Comparison of ENCODE assay signal across 19 mouse cellular contexts in the genomic region with DNA sequence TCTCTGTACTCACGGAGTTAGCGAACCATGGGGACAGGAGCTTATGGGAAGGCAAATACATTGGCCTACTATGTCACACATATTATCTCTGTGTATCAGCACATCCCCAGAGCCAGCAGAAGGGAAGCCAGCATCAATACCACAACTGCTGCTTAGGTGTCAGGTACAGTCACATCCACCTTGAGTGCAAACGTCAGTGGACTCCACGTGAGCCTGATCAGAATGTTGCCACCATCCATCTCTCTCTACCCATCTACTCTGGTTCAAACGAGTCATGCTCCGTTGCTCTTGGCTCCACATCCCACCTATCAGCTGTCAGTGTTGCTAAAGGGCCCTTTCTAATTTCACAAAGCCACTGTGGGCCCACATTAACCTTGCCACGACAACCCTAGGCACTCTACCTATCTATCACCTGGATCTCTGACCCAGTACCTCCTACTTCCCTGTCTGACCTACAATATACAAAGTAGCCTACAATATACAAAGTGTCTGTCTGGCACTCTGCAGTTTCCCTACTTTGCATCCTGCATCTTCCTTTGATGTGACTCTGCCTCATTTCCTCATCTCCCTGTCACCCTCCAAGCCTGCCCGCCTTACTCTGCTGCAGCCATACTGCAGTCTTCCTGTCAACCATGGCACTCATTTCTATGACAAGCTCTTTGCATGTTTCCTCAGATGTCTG.
A peak's percentile ranks its signal among the peaks of the same experiment; 100 is the strongest.
DNase-seq lines count a peak whose midpoint lies in the region; ATAC-seq and TF ChIP-seq lines count a peak whose summit lies in the region.
"Had no signal": no experiment of that assay in that cellular context is flagged by ENCODE, and none has a peak within 500 bp of the region (broad histone marks: within the 10 kb centered on the region; RNA-seq: fewer than 3 reads in every experiment).

No protein-coding gene starts in this region.

- WGBS in lung, embryonic 16.5 days = 46% methylated on average over 8 of the region's 8 CpGs
- 59% methylated on average over 8 of the region's 8 CpGs for WGBS in lung, adult 2 months

- intact Hi-C loops in heart, postnatal 14 days (cut with DNase I) = no loop called here
- intact Hi-C loops in left cerebral cortex, postnatal 36 days (cut with DNase I) = no loop called here

- H3K4me1 ChIP-seq in lung, embryonic 16.5 days (replicated peaks; ENCODE audit: control insufficient read depth, insufficient read depth, low read length) = peaks cover 11% of the 10 kb centered on the region
- no peaks in the 10 kb centered on the region for H3K4me1 ChIP-seq in lung, adult 2 months (ENCODE audit: control insufficient read depth, insufficient read depth, low read length)
- H3K4me1 ChIP-seq: neural tube, embryonic 12.5 days had no signal

- H3K36me3 ChIP-seq in lung, embryonic 16.5 days (ENCODE audit: control insufficient read depth, insufficient read depth, low read length) = no peaks in the 10 kb centered on the region
- H3K36me3 ChIP-seq: embryonic facial prominence, embryonic 12.5 days; heart, embryonic 13.5 days; intestine, embryonic 15.5 days; limb, embryonic 13.5 days; neural tube, embryonic 12.5 days had no signal

- H3K4me2 ChIP-seq in lung, embryonic 16.5 days (ENCODE audit: low read depth, low read length) = no peak overlapping the region
- H3K4me2 ChIP-seq: neural tube, embryonic 12.5 days had no signal

- H3K9me3 ChIP-seq in lung, embryonic 16.5 days (ENCODE audit: control insufficient read depth, low read length) = peaks cover under 1% of the 10 kb centered on the region; the same call in 1 of the 2 replicates
- H3K9me3 ChIP-seq: embryonic facial prominence, embryonic 12.5 days; intestine, embryonic 15.5 days; limb, embryonic 13.5 days; neural tube, embryonic 12.5 days had no signal

- DNase-seq in heart, adult 11 months = peak; percentile 64
- DNase-seq in heart, postnatal 14 days = no peak
- DNase-seq in lung, adult 2 months = no peak
- peak; percentile 67 for DNase-seq in CD4-positive helper T cell, adult 2 months (ENCODE audit: low read depth, low spot score)
- DNase-seq in T-cell, adult 2 months (ENCODE audit: low spot score) = peak; percentile 77
- DNase-seq in left cerebral cortex, postnatal 36 days (ENCODE audit: low spot score in 2 of 2) = no peak
- DNase-seq in MN1 (ENCODE audit: low spot score) = no peak
- DNase-seq: adrenal gland, postnatal 10 days; cerebellum, adult 11-12 months; cerebellum, postnatal 36 days; forebrain, postnatal 0 days; gastrocnemius, adult 2 months had no signal

- H3K9ac ChIP-seq in lung, embryonic 16.5 days (ENCODE audit: low read length) = no peak overlapping the region
- H3K9ac ChIP-seq: embryonic facial prominence, embryonic 12.5 days; forebrain, postnatal 0 days; heart, embryonic 13.5 days; intestine, embryonic 15.5 days; limb, embryonic 13.5 days; liver, embryonic 14.5 days; neural tube, embryonic 12.5 days had no signal

- no peak for TF ChIP-seq CTCF in lung, adult 2 months (IDR thresholded peaks at IDR 0.05; ENCODE audit: insufficient read depth, low read length)

- no peaks in the 10 kb centered on the region for H3K27me3 ChIP-seq in lung, embryonic 16.5 days (ENCODE audit: control insufficient read depth, insufficient read depth, low read depth, low read length)
- H3K27me3 ChIP-seq: embryonic facial prominence, embryonic 12.5 days; heart, embryonic 13.5 days; intestine, embryonic 15.5 days; limb, embryonic 13.5 days; neural tube, embryonic 12.5 days had no signal

- H3K27ac ChIP-seq in lung, embryonic 16.5 days (ENCODE audit: low read length) = no peak overlapping the region
- H3K27ac ChIP-seq: embryonic facial prominence, embryonic 12.5 days; gastrocnemius, adult 2 months; heart, embryonic 13.5 days; limb, embryonic 13.5 days; liver, embryonic 14.5 days; neural tube, embryonic 12.5 days had no signal

- TF ChIP-seq POLR2A in lung, adult 2 months (IDR thresholded peaks at IDR 0.05; ENCODE audit: borderline replicate concordance, extremely low read depth, low read depth, low read length) = no peak

- peak; percentile 50; the same call in 1 of the 2 replicates for ATAC-seq in lung, embryonic 16.5 days (ENCODE audit: low read depth)

- no peak overlapping the region for H3K4me3 ChIP-seq in lung, embryonic 16.5 days (ENCODE audit: low read length)
- H3K4me3 ChIP-seq in lung, adult 2 months (replicated peaks; ENCODE audit: extremely low read depth, low read depth, low read length) = no peak overlapping the region
- H3K4me3 ChIP-seq: embryonic facial prominence, embryonic 12.5 days; gastrocnemius, adult 2 months; heart, embryonic 13.5 days; intestine, embryonic 15.5 days; limb, embryonic 13.5 days; neural tube, embryonic 12.5 days had no signal

Comparison
In these comparisons a context has a peak if more than half of its experiments do, and no peak if none do; other contexts are left out.
1. DNase-seq: peak in heart, adult 11 months (single experiment), CD4-positive helper T cell, adult 2 months (single experiment) and T-cell, adult 2 months (single experiment); none in heart, postnatal 14 days (0 of 2), lung, adult 2 months (single experiment), left cerebral cortex, postnatal 36 days (0 of 2) and MN1 (single experiment).